Mouse (Mus musculus): ENCODE results near the gene Tsr2. TPM values are rescaled to one million over a fixed set of nuclear protein-coding genes. Genes with fewer than 3 reads are reported as not detected.
A peak's percentile ranks its signal among the peaks of the same experiment; 100 is the strongest.

The Tsr2 gene
- 19.5 and 22.6 TPM in 2 replicates for polyA plus RNA-seq (2014; fragmentation: Nextera tagmentation; extraction: Ambion mirVana)

DNA sequence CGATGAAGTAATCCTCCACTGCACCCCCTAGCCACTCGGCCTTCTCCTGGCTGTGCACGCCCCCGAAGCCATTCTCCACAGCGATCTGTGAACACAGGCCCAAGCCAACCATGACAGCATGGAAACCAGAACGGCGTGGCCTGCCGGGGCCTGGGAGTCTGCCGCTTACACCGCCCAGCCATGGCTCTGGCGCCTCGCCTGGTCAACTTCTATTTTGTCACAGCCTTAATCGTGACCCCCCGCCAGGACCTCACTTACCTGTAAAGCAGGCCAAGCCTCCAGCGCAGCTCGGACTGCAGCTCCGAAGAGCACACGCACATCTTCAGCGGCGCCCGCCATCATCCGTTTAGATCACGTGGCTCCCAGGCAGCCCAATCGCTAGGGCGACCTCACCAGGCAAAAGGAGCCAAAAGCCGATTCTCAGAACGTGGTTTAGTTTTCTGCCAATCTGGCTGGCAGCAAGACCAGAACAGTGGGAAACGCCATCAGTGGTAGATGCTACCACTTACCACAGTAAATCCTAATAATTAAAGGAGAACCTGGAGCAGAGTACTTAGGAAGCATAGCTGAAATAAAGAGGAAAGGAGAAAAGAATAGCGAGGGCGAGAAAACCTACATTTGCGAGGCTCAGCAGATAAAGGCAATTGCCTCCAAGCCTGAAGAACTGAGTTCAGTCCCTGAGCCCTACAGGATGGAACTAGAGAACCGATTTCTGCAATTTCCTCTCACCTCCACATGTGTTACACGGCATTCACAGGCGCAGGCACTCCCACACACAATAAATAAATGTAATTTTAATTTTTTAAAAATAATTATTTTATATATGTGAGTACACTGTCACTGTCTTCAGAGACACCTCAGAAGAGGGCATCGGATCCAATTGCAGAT, at the start of gene Tsr2:
Gene Tsr2 (minus strand): TSS at position 373 of the 888 bp plus-strand sequence.
- Histone ChIP-seq H3K9ac (ENCODE audit: low read depth, low read length) (peak within 1 kb of the TSS; percentile 78), H3K27ac (ENCODE audit: low read depth, low read length) (peak within 1 kb of the TSS; percentile 22; the same call in 1 of the 2 replicates), H3K4me1 (ENCODE audit: control insufficient read depth, insufficient read depth, low read length) (0 out of 2 replicates have a peak, but pooled peaks cover 2% of the 10 kb centered on the region), H3K4me2 (peak within 1 kb of the TSS; percentile 64), H3K36me3 (ENCODE audit: control insufficient read depth, insufficient read depth, low read length) (no peaks in the 10 kb centered on the region), H3K27me3 (ENCODE audit: control insufficient read depth, insufficient read depth, low read length) (no peaks in the 10 kb centered on the region), H3K4me3 (ENCODE audit: low read depth, low read length) (peak within 1 kb of the TSS; percentile 61), H3K9me3 (replicated peaks; ENCODE audit: control insufficient read depth, low read length) (no peaks in the 10 kb centered on the region)
- WGBS (ENCODE audit: insufficient replicate concordance) = 25% methylated on average over 35 of the region's 35 CpGs
- ATAC-seq (replicated peaks; ENCODE audit: insufficient number of reproducible peaks, low FRiP score, low TSS enrichment) = peak; percentile 82

DNA sequence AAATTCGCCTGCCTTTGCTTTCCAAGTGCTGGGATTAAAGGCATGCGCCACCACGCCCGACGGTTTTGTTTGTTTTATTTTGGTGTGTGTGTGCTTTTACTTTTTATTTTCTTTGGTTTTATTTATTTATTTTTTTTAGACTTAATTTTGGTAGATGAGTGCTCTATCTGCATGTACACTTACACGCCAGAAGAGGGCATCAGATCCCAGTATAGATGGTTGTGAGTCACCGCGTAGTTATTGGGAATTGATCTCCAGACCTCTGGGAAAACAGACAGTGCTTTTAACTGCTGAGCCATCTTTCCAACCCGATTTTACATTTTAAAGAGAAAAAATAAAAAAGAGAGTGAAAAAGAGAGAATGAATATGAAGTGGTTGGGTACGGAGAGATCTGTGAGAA, 36.4 kb upstream of the Tsr2 start:
- Histone ChIP-seq H3K27me3 (ENCODE audit: control insufficient read depth, insufficient read depth, low read length) (no peaks in the 10 kb centered on the region), H3K9me3 (replicated peaks; ENCODE audit: control insufficient read depth, low read length) (no peaks in the 10 kb centered on the region), H3K36me3 (ENCODE audit: control insufficient read depth, insufficient read depth, low read length) (no peaks in the 10 kb centered on the region), H3K9ac (ENCODE audit: low read depth, low read length) (no peak overlapping the region), H3K4me2 (no peak overlapping the region), H3K27ac (ENCODE audit: low read depth, low read length) (no peak overlapping the region), H3K4me3 (ENCODE audit: low read depth, low read length) (no peak overlapping the region), H3K4me1 (ENCODE audit: control insufficient read depth, insufficient read depth, low read length) (no peaks in the 10 kb centered on the region)
- WGBS (ENCODE audit: insufficient replicate concordance) = 32% methylated on average over 10 of the region's 10 CpGs
- ATAC-seq (replicated peaks; ENCODE audit: insufficient number of reproducible peaks, low FRiP score, low TSS enrichment) = no peak

DNA sequence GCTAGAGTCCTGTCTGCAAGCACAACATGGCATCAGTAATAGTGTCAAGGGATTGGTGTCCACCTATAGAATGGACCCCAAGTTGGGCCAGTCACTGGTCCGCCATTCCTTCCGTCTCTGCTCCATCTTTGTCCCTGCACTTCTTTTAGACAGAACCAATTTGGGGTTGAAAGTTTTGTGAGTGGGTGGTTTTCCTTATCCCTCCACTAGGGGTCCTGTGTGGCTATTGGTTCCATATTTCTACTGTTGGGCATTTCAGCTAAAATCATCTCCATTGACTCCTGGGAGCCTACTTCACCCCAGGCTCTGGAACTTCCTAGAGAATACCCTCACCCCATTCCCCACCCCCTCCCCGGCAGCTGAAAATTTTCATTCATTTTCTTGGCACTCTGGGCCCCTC, 34.1 kb upstream of the Tsr2 start:
- H3K4me3 ChIP-seq (ENCODE audit: low read depth, low read length) = no peak overlapping the region
- no peak overlapping the region for H3K4me2 ChIP-seq
- 75% methylated on average over 3 of the region's 3 CpGs for WGBS (ENCODE audit: insufficient replicate concordance)
- no peaks in the 10 kb centered on the region for H3K36me3 ChIP-seq (ENCODE audit: control insufficient read depth, insufficient read depth, low read length)
- ATAC-seq (replicated peaks; ENCODE audit: insufficient number of reproducible peaks, low FRiP score, low TSS enrichment) = no peak
- no peaks in the 10 kb centered on the region for H3K4me1 ChIP-seq (ENCODE audit: control insufficient read depth, insufficient read depth, low read length)
- no peak overlapping the region for H3K27ac ChIP-seq (ENCODE audit: low read depth, low read length)
- no peaks in the 10 kb centered on the region for H3K27me3 ChIP-seq (ENCODE audit: control insufficient read depth, insufficient read depth, low read length)
- H3K9me3 ChIP-seq (replicated peaks; ENCODE audit: control insufficient read depth, low read length) = no peaks in the 10 kb centered on the region
- no peak overlapping the region for H3K9ac ChIP-seq (ENCODE audit: low read depth, low read length)

DNA sequence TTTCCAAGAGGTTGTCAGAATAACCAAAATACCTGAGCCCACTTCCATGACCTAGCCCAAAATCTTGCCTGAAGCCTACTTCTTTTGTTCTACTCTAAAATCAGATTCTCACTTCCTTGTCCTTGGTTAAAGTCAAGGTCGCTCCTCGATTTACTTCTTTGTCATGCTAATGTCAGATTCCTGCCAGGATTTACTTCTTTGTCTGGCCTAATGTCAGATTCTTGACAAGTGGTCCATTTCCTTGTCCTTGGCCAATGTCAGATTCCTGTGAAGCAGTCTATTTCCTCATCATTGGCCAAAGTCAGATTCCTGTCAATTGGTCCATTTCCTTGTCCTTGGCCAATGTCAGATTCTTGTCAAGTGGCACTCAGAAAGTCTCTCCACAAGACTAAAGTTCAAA, 27.6 kb upstream of the Tsr2 start:
- Histone ChIP-seq H3K9me3 (replicated peaks; ENCODE audit: control insufficient read depth, low read length) (no peaks in the 10 kb centered on the region), H3K27ac (ENCODE audit: low read depth, low read length) (no peak overlapping the region), H3K4me3 (ENCODE audit: low read depth, low read length) (no peak overlapping the region), H3K4me2 (no peak overlapping the region), H3K4me1 (ENCODE audit: control insufficient read depth, insufficient read depth, low read length) (no peaks in the 10 kb centered on the region), H3K9ac (ENCODE audit: low read depth, low read length) (no peak overlapping the region), H3K36me3 (ENCODE audit: control insufficient read depth, insufficient read depth, low read length) (no peaks in the 10 kb centered on the region), H3K27me3 (ENCODE audit: control insufficient read depth, insufficient read depth, low read length) (no peaks in the 10 kb centered on the region)
- 72% methylated on average over 2 of the region's 2 CpGs for WGBS (ENCODE audit: insufficient replicate concordance)
- no peak for ATAC-seq (replicated peaks; ENCODE audit: insufficient number of reproducible peaks, low FRiP score, low TSS enrichment)

DNA sequence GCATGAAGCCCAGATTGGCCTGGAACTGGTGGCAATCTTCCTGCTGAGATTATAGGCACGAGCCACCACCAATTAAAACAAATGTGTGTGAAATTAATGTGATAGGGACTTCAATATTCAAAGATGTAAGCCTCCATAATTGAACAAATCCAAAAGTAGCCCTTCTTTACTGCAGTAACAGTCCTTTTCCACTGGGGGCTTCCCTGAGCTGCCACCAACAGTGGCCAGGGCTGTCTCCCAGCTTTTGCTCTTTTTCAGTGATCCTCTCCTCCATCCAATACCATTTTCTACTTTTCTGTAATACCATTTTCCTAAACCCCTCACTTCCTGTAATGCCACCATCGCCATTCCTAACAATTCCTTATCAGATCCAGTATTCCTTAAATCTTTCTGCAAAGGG, 21.1 kb upstream of the Tsr2 start:
- no peaks in the 10 kb centered on the region for H3K27me3 ChIP-seq (ENCODE audit: control insufficient read depth, insufficient read depth, low read length)
- WGBS (ENCODE audit: insufficient replicate concordance) = 9% methylated on average over 2 of the region's 2 CpGs
- H3K27ac ChIP-seq (ENCODE audit: low read depth, low read length) = no peak overlapping the region
- H3K4me1 ChIP-seq (ENCODE audit: control insufficient read depth, insufficient read depth, low read length) = no peaks in the 10 kb centered on the region
- H3K9ac ChIP-seq (ENCODE audit: low read depth, low read length) = no peak overlapping the region
- no peaks in the 10 kb centered on the region for H3K36me3 ChIP-seq (ENCODE audit: control insufficient read depth, insufficient read depth, low read length)
- no peak for ATAC-seq (replicated peaks; ENCODE audit: insufficient number of reproducible peaks, low FRiP score, low TSS enrichment)
- H3K9me3 ChIP-seq (replicated peaks; ENCODE audit: control insufficient read depth, low read length) = no peaks in the 10 kb centered on the region
- H3K4me3 ChIP-seq (ENCODE audit: low read depth, low read length) = no peak overlapping the region
- no peak overlapping the region for H3K4me2 ChIP-seq

DNA sequence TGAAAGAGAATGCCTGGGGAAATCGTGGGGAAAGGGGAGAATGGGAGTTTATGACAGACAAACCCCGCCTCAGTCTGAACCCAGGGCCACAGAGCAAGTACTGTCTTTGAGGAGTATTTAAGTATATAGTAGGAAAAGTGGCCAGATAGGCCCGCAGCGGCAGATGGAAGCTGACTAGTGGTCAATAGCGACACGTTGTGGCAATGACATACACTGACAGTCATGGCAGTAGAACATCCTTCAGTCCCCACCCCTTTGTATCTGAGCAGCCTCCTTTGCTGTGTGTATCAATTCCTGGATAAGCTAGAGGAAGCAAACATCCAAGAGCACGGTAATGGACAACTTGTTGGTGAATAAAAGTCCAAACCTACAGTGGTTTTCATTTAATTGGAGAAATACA, 20.5 kb upstream of the Tsr2 start:
- Histone ChIP-seq H3K4me1 (ENCODE audit: control insufficient read depth, insufficient read depth, low read length) (no peaks in the 10 kb centered on the region), H3K27me3 (ENCODE audit: control insufficient read depth, insufficient read depth, low read length) (no peaks in the 10 kb centered on the region), H3K9me3 (replicated peaks; ENCODE audit: control insufficient read depth, low read length) (no peaks in the 10 kb centered on the region), H3K9ac (ENCODE audit: low read depth, low read length) (no peak overlapping the region), H3K4me3 (ENCODE audit: low read depth, low read length) (no peak overlapping the region), H3K4me2 (no peak overlapping the region), H3K27ac (ENCODE audit: low read depth, low read length) (no peak overlapping the region), H3K36me3 (ENCODE audit: control insufficient read depth, insufficient read depth, low read length) (no peaks in the 10 kb centered on the region)
- WGBS (ENCODE audit: insufficient replicate concordance) = 10% methylated on average over 7 of the region's 7 CpGs
- no peak for ATAC-seq (replicated peaks; ENCODE audit: insufficient number of reproducible peaks, low FRiP score, low TSS enrichment)

DNA sequence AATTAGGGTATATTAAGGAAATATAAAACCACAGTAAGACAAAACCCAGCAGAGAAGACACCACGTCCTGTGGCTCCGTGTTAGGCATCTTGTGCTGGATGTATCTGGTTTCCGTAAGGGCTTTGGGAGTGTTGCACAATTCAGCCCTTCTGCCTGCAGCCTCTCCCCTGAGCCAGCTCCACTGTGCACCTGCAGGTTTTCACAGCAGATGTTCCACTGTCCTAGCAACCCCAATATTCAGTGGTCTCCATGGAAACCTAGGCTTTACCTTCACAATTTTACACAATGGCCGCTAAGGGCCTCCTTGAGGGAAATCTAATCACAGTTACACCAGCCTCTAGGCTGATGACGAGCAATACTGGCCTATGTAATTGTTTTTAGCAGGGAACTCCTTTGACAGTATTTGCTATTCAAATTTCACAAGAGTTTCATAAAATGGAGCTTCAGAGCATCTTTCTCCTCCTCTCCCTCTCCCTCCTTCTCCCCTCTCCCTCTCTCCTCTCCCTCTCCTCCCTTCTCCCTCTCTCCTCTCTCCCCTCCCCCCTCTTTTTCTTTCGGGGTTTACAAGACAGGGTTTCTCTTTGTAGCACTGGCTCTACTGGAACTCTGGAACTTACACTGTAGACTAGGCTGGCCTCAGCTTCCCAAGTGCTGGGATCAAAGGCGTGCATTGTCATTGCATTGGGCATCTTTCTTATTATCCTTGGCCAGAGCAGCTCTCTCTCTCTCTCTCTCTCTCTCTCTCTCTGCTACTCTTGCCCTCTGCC, 11.1 kb upstream of the Tsr2 start:
- no peak overlapping the region for H3K27ac ChIP-seq (ENCODE audit: low read depth, low read length)
- ATAC-seq (replicated peaks; ENCODE audit: insufficient number of reproducible peaks, low FRiP score, low TSS enrichment) = no peak
- H3K4me1 ChIP-seq (ENCODE audit: control insufficient read depth, insufficient read depth, low read length) = no peaks in the 10 kb centered on the region
- no peak overlapping the region for H3K9ac ChIP-seq (ENCODE audit: low read depth, low read length)
- no peak overlapping the region for H3K4me2 ChIP-seq
- WGBS (ENCODE audit: insufficient replicate concordance) = 57% methylated on average over 7 of the region's 7 CpGs
- no peak overlapping the region for H3K4me3 ChIP-seq (ENCODE audit: low read depth, low read length)
- no peaks in the 10 kb centered on the region for H3K36me3 ChIP-seq (ENCODE audit: control insufficient read depth, insufficient read depth, low read length)
- no peaks in the 10 kb centered on the region for H3K9me3 ChIP-seq (replicated peaks; ENCODE audit: control insufficient read depth, low read length)
- no peaks in the 10 kb centered on the region for H3K27me3 ChIP-seq (ENCODE audit: control insufficient read depth, insufficient read depth, low read length)

DNA sequence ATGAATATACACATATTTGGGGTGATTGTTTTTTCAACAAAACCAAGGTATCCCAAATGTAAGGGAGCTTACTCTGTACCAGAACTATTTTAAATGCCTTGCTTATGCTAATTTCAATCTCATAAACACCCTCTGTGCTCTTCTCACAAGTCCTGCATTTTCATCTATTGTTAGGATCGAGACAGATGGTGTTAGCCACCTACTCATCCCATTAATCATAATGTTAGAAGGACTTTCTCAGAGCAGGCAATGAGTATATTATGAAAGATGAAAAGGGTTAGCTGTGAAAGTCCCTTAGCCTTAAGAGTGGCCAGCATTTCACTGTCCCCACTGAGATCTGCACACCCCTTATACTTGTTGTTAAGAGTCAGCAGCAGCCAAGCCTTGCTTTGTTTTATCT, 8.9 kb downstream of the Tsr2 start:
- Histone ChIP-seq H3K4me1 (ENCODE audit: control insufficient read depth, insufficient read depth, low read length) (no peaks in the 10 kb centered on the region), H3K9ac (ENCODE audit: low read depth, low read length) (no peak overlapping the region), H3K4me3 (ENCODE audit: low read depth, low read length) (no peak overlapping the region), H3K27ac (ENCODE audit: low read depth, low read length) (no peak overlapping the region), H3K27me3 (ENCODE audit: control insufficient read depth, insufficient read depth, low read length) (no peaks in the 10 kb centered on the region), H3K36me3 (ENCODE audit: control insufficient read depth, insufficient read depth, low read length) (no peaks in the 10 kb centered on the region), H3K4me2 (no peak overlapping the region), H3K9me3 (replicated peaks; ENCODE audit: control insufficient read depth, low read length) (no peaks in the 10 kb centered on the region)
- WGBS (ENCODE audit: insufficient replicate concordance) = 82% methylated on average over 1 of the region's 1 CpGs
- ATAC-seq (replicated peaks; ENCODE audit: insufficient number of reproducible peaks, low FRiP score, low TSS enrichment) = no peak
